Mouse (Mus musculus): ENCODE results near the gene Odaph. TPM values are rescaled to one million over a fixed set of nuclear protein-coding genes. Genes with fewer than 3 reads are reported as not detected.

The Odaph gene
- polyA plus RNA-seq, 1 experiment from 2014 or later: not detected

DNA sequence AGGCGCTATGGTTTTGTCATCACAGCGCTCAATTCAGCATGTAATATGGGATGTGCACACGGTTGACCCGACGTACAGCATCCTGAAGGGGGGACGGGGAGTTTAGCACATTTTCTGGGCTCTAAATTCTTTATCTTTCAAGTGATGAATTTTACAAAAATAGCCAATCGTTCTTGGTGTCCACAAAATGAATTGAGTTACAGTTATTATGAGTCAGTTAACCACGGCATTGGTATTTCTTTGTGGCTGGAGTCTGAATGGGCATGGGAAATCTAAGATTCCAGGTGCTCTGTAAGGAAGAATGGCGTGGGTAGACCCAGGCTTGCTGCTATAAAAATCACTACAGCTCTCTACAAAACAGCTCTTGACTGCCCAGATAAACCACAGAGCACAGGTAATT, 2.0 kb downstream of the Odaph start:
- no peak overlapping the region for H3K4me3 ChIP-seq (ENCODE audit: low read depth, low read length)
- H3K4me2 ChIP-seq: no peak overlapping the region
- no peaks in the 10 kb centered on the region for H3K4me1 ChIP-seq (ENCODE audit: insufficient read depth)
- ATAC-seq (ENCODE audit: insufficient read depth) (no peak), DNase-seq (no peak)
- TF ChIP-seq CTCF (IDR thresholded peaks at IDR 0.05; ENCODE audit: low read depth): no peak
- WGBS: 77% methylated on average over 9 of the region's 9 CpGs
- no peaks in the 10 kb centered on the region for H3K27me3 ChIP-seq (ENCODE audit: insufficient read depth, low read length)
- no peaks in the 10 kb centered on the region for H3K9me3 ChIP-seq (ENCODE audit: low read depth, low read length)
- no peak overlapping the region for H3K27ac ChIP-seq (ENCODE audit: low read depth)
- no peak overlapping the region for H3K9ac ChIP-seq
- H3K36me3 ChIP-seq (ENCODE audit: insufficient read depth): no peaks in the 10 kb centered on the region

DNA sequence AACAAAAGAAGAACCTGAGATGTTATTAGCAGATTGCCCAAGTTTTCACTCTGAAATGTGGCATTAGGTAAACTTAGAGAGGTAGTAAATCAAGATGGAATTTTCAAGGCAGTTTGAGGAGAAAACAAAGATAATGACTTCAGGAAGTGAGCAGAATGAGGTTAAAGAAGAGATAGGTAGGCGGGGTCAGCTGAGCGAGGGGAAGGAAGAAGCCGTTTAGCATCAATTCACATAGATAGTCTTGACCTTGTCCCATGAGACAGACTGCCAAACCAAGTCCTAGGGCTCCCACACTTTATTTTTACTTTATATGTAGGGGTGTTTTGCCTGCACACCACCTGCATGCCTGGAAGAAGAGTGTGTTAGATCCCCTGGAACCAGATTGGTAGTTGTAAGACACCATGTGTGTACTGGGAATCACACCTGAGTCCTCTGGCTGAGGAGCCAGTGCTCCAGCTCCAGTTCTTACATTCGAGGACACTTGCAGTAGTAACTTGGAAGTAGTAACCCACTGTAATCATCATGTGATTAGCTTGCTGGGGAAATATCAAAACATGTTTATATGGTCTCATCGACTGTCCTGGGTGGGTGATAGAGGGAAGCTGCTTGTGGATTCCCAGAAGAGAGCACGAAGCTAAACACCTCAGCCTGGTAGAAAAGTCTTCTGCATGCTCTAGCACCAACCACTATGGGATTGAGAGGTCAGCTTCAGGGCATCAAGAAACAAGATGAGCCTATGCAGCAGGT, 4.1 kb downstream of the Odaph start:
- Histone ChIP-seq H3K9ac (no peak overlapping the region), H3K4me2 (no peak overlapping the region), H3K4me1 (ENCODE audit: insufficient read depth) (no peaks in the 10 kb centered on the region), H3K4me3 (ENCODE audit: low read depth, low read length) (no peak overlapping the region), H3K9me3 (ENCODE audit: low read depth, low read length) (no peaks in the 10 kb centered on the region), H3K36me3 (ENCODE audit: insufficient read depth) (no peaks in the 10 kb centered on the region), H3K27me3 (ENCODE audit: insufficient read depth, low read length) (no peaks in the 10 kb centered on the region), H3K27ac (ENCODE audit: low read depth) (no peak overlapping the region)
- no peak for DNase-seq
- no peak for ATAC-seq (ENCODE audit: insufficient read depth)
- WGBS: 68% methylated on average over 6 of the region's 6 CpGs
- TF ChIP-seq CTCF (IDR thresholded peaks at IDR 0.05; ENCODE audit: low read depth): no peak

DNA sequence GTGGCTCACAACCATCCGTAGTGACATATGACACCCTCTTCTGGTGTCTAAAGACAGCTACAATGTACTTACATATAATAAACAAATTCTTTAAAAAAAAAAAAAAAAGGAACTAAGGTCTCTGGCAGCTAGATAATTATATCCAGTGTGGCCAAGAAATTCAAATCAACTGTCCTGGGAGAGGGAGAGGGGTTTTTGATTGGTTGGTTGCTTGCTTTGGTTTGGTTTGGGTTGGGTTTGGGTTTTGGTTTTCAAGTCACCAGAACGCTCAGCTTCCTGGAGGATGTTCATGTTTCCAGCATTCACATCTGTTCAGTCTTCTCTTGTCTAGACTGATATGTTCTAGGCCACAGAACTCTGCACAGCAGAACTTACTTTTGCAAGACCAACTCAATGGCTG, 5.8 kb downstream of the Odaph start:
- 72% methylated on average over 2 of the region's 2 CpGs for WGBS
- no peak overlapping the region for H3K27ac ChIP-seq (ENCODE audit: low read depth)
- H3K36me3 ChIP-seq (ENCODE audit: insufficient read depth): no peaks in the 10 kb centered on the region
- no peaks in the 10 kb centered on the region for H3K27me3 ChIP-seq (ENCODE audit: insufficient read depth, low read length)
- H3K4me3 ChIP-seq (ENCODE audit: low read depth, low read length): no peak overlapping the region
- DNase-seq (no peak), ATAC-seq (ENCODE audit: insufficient read depth) (no peak)
- TF ChIP-seq CTCF (IDR thresholded peaks at IDR 0.05; ENCODE audit: low read depth): no peak
- H3K9ac ChIP-seq: no peak overlapping the region
- no peaks in the 10 kb centered on the region for H3K4me1 ChIP-seq (ENCODE audit: insufficient read depth)
- H3K4me2 ChIP-seq: no peak overlapping the region
- no peaks in the 10 kb centered on the region for H3K9me3 ChIP-seq (ENCODE audit: low read depth, low read length)

DNA sequence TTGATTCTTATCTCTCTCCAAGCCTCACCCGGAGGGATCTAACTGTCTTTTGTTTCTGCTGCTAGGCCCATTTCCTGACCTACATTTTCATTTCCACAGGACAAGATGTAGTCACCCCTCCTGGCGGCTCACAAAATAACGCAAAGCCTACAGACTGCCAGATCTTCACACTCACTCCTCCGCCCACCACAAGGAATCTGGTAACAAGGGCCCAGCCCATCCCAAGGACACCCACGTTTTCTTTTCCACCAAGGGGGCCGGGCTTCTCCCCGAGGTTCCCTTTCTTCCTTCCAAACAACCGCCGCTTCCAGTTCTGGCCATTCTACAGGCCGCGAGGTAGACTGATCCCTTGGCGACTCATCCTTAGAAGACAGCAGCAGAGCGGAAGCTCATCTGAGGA, 7.3 kb downstream of the Odaph start:
- Histone ChIP-seq H3K4me2 (no peak overlapping the region), H3K36me3 (ENCODE audit: insufficient read depth) (no peaks in the 10 kb centered on the region), H3K4me3 (ENCODE audit: low read depth, low read length) (no peak overlapping the region), H3K27me3 (ENCODE audit: insufficient read depth, low read length) (no peaks in the 10 kb centered on the region), H3K27ac (ENCODE audit: low read depth) (no peak overlapping the region), H3K9me3 (ENCODE audit: low read depth, low read length) (0 out of 2 replicates have a peak, but pooled peaks cover 4% of the 10 kb centered on the region), H3K4me1 (ENCODE audit: insufficient read depth) (no peaks in the 10 kb centered on the region), H3K9ac (no peak overlapping the region)
- ATAC-seq (ENCODE audit: insufficient read depth) (no peak), DNase-seq (no peak)
- 68% methylated on average over 13 of the region's 13 CpGs for WGBS
- TF ChIP-seq CTCF (IDR thresholded peaks at IDR 0.05; ENCODE audit: low read depth): no peak

DNA sequence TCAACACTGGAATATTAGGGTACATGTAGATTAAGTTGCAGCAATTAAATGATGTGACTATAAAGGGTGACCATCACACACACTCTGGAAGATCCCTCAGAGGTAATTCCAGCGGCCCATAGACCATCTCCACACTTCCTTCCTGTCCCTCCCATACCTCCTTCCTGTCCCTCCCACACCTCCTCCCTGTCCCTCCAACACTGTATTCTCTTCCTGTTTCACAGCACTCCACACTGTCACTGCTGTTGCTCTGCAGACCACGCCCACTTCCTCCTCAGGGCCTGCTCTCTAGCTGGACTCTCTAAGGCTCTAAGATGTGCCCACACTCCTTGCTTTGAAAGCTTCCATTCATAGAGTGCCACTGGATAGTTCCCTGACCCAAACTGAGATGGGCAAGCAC, 13.5 kb downstream of the Odaph start:
- Histone ChIP-seq H3K4me3 (ENCODE audit: low read depth, low read length) (no peak overlapping the region), H3K4me1 (ENCODE audit: insufficient read depth) (no peaks in the 10 kb centered on the region), H3K27me3 (ENCODE audit: insufficient read depth, low read length) (no peaks in the 10 kb centered on the region), H3K9me3 (ENCODE audit: low read depth, low read length) (0 out of 2 replicates have a peak, but pooled peaks cover 4% of the 10 kb centered on the region), H3K36me3 (ENCODE audit: insufficient read depth) (no peaks in the 10 kb centered on the region), H3K27ac (ENCODE audit: low read depth) (no peak overlapping the region), H3K4me2 (no peak overlapping the region), H3K9ac (no peak overlapping the region)
- WGBS: 44% methylated on average over 2 of the region's 2 CpGs
- ATAC-seq (ENCODE audit: insufficient read depth) (peak; percentile 74), DNase-seq (peak; percentile 24)
- TF ChIP-seq CTCF (IDR thresholded peaks at IDR 0.05; ENCODE audit: low read depth): no peak

DNA sequence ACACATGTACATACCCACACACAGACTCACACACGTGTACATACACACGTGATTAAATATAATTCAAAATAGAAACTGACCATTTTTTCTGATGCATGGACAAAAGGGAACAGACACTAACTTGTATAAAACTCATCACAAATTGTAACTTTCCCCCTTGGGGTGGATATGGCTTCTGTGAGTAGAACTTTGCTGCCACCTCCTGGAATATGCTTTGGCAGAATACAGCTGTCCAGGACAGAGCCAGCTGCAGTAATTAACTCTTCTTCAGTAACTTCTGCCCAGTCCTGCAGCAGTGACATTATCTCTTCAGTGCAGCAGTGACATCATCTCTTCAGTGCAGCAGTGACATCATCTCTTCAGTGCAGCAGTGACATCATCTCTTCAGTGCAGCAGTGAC, 15.7 kb downstream of the Odaph start:
- DNase-seq (peak; percentile 79), ATAC-seq (ENCODE audit: insufficient read depth) (peak; percentile 75; the same call in 1 of the 2 replicates)
- no peak overlapping the region for H3K4me3 ChIP-seq (ENCODE audit: low read depth, low read length)
- no peak overlapping the region for H3K9ac ChIP-seq
- H3K27me3 ChIP-seq (ENCODE audit: insufficient read depth, low read length): no peaks in the 10 kb centered on the region
- H3K9me3 ChIP-seq (ENCODE audit: low read depth, low read length): 0 out of 2 replicates have a peak, but pooled peaks cover 4% of the 10 kb centered on the region
- H3K4me1 ChIP-seq (ENCODE audit: insufficient read depth): no peaks in the 10 kb centered on the region
- WGBS: 64% methylated on average over 2 of the region's 2 CpGs
- H3K4me2 ChIP-seq: no peak overlapping the region
- no peak overlapping the region for H3K27ac ChIP-seq (ENCODE audit: low read depth)
- no peaks in the 10 kb centered on the region for H3K36me3 ChIP-seq (ENCODE audit: insufficient read depth)
- TF ChIP-seq CTCF (IDR thresholded peaks at IDR 0.05; ENCODE audit: low read depth): peak; percentile 67

DNA sequence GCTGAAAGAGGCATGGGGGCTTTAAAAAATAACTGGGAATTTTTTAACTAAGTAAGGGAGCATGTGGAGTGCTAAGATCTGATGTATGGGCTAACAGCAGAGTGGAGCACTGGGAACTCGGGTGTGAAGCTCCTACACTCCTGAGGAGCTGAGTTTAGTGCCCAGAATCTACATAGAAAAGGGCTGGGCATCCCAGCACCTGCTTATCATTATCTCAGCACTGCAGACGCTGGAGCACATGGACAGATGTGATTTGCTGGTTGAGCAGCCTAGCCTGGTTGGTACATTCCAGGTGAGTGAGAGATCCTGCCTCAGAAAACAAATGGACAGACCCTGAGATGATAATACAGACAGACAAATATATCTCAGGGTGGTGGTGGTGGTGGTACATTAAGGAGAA, 22.6 kb downstream of the Odaph start:
- H3K4me1 ChIP-seq (ENCODE audit: insufficient read depth): no peaks in the 10 kb centered on the region
- ATAC-seq (ENCODE audit: insufficient read depth) (no peak), DNase-seq (no peak)
- TF ChIP-seq CTCF (IDR thresholded peaks at IDR 0.05; ENCODE audit: low read depth): no peak
- H3K9ac ChIP-seq: no peak overlapping the region
- H3K9me3 ChIP-seq (ENCODE audit: low read depth, low read length): no peaks in the 10 kb centered on the region
- no peak overlapping the region for H3K27ac ChIP-seq (ENCODE audit: low read depth)
- no peaks in the 10 kb centered on the region for H3K36me3 ChIP-seq (ENCODE audit: insufficient read depth)
- no peak overlapping the region for H3K4me2 ChIP-seq
- no peak overlapping the region for H3K4me3 ChIP-seq (ENCODE audit: low read depth, low read length)
- no peaks in the 10 kb centered on the region for H3K27me3 ChIP-seq (ENCODE audit: insufficient read depth, low read length)
- whole genome bisulfite sequencing: 37% methylated on average over 2 of the region's 2 CpGs

Measured in lung, embryonic 14.5 days (tissue).